Mouse (Mus musculus) layer of hippocampus, postnatal 25 days (tissue): ENCODE data around the gene Slc39a3. TPM values are rescaled to one million over a fixed set of nuclear protein-coding genes. Genes with fewer than 3 reads are reported as not detected.
A peak's percentile ranks its signal among the peaks of the same experiment; 100 is the strongest.
"Not testable (repeated sequence)": the region's sequence is repeated elsewhere in the genome, so short reads cannot be mapped to it uniquely, and the experiment has no call there.

Experiments used
- DNase-seq, 2 experiments: peaks; one replicate each; pipeline ENCODE4 v3.0.0; 2022; ENCODE audit warnings: mixed read lengths in 2 of 2, low spot score in 1 of 2; ENCODE audit errors: extremely low spot score in 1 of 2
- total RNA-seq, 2 experiments: library from RNA; stranded (reverse); gene quantifications; 2 replicates each; pipeline ENCODE4 v1.2.3; 2021

Slc39a3 gene
- total RNA-seq, 2 experiments from 2014 or later, result 67.5 to 74.9 TPM

GRCm38 (mm10) chr10:81051133-81051532 lies 13.9 kb upstream of the Slc39a3 start:
- no peak for DNase-seq

GRCm38 (mm10) chr10:81050645-81051044 lies 13.4 kb upstream of the Slc39a3 start:
- no peak for DNase-seq

- DNase-seq, result not testable (repeated sequence)
These were observed 8.0 kb upstream of the Slc39a3 start for GRCm38 (mm10) chr10:81045246-81045645.

- DNase-seq, result peak; percentile 55 to 81
These were observed 4.4 kb upstream of the Slc39a3 start for GRCm38 (mm10) chr10:81041458-81042175.

GRCm38 (mm10) chr10:81036251-81036650 lies 975 bp downstream of the Slc39a3 start:
- no peak for DNase-seq

GRCm38 (mm10) chr10:81033586-81033985 lies 3.6 kb downstream of the Slc39a3 start:
- no peak for DNase-seq

- no peak for DNase-seq
These were observed 8.2 kb downstream of the Slc39a3 start for GRCm38 (mm10) chr10:81029031-81029430.

- DNase-seq, result no peak
These were observed 9.0 kb downstream of the Slc39a3 start for GRCm38 (mm10) chr10:81028219-81028618.

GRCm38 (mm10) chr10:81027331-81027730 lies 9.9 kb downstream of the Slc39a3 start:
- no peak for DNase-seq

GRCm38 (mm10) chr10:81026857-81027256 lies 10.4 kb downstream of the Slc39a3 start:
- no peak for DNase-seq

- DNase-seq, result no peak
These were observed 11.5 kb downstream of the Slc39a3 start, which contains the start of gene Diras1 for GRCm38 (mm10) chr10:81025639-81026275. Gene Diras1 (minus strand): TSS chr10:81025662.

- peak in 1 of 2 experiments; percentile 31 for DNase-seq
These were observed 12.1 kb downstream of the Slc39a3 start for GRCm38 (mm10) chr10:81025047-81025621.

- DNase-seq, result no peak
These were observed 12.8 kb downstream of the Slc39a3 start for GRCm38 (mm10) chr10:81024346-81024937.

- DNase-seq, result no peak
These were observed 14.5 kb downstream of the Slc39a3 start for GRCm38 (mm10) chr10:81022744-81023143.

GRCm38 (mm10) chr10:81021547-81022110 lies 15.6 kb downstream of the Slc39a3 start:
- no peak for DNase-seq

- DNase-seq, result no peak
These were observed 17.0 kb downstream of the Slc39a3 start for GRCm38 (mm10) chr10:81020207-81020606.

- DNase-seq, result no peak
These were observed 17.5 kb downstream of the Slc39a3 start for GRCm38 (mm10) chr10:81019687-81020086.

- no peak for DNase-seq
These were observed 18.9 kb downstream of the Slc39a3 start for GRCm38 (mm10) chr10:81018326-81018725.

- peak in 1 of 2 experiments; percentile 76 for DNase-seq
These were observed 20.6 kb downstream of the Slc39a3 start for GRCm38 (mm10) chr10:81016645-81017044.

GRCm38 (mm10) chr10:81015666-81016065 lies 21.6 kb downstream of the Slc39a3 start:
- no peak for DNase-seq
